Mouse (Mus musculus) bone marrow macrophage, adult 2 months (primary cell): ENCODE data around the gene Rangrf.

ENCODE experiments used
- CTCF ChIP-seq: IDR thresholded peaks from 2 replicates; pipeline ENCODE4 v1.5.1; 2012; ENCODE audit warnings: low read depth, mild to moderate bottlenecking, low read length, moderate library complexity
- POLR2A ChIP-seq: IDR thresholded peaks from 2 replicates; pipeline ENCODE4 v1.6.1; 2012; ENCODE audit warnings: mild to moderate bottlenecking, low read depth, low read length, borderline replicate concordance

- TF ChIP-seq CTCF (no peak), POLR2A (no peak)
These were observed 29.0 kb downstream of the Rangrf start for GRCm38 (mm10) chr11:68946001-68946400.
